Mouse (Mus musculus) stomach, embryonic 16.5 days (tissue): ENCODE measurements around the gene Fignl1. TPM values are rescaled to one million over a fixed set of nuclear protein-coding genes. Genes with fewer than 3 reads are reported as not detected.

ENCODE experiments used
- ATAC-seq: fragments of 200-750 bp; cut with Nextera tagmentation; 2 replicates; pipeline ENCODE4 v1.8.0; 2017; ENCODE audit warnings: moderate number of reproducible peaks, moderate TSS enrichment; ENCODE audit not compliant: insufficient read depth, low FRiP score
- H3K27ac ChIP-seq: fragments of 300-500 bp; sonication (generic); 2 replicates; pipeline ENCODE4 v1.5.1; 2014; ENCODE audit warnings: low read length
- H3K27me3 ChIP-seq: fragments of 300-500 bp; sonication (generic); 2 replicates; pipeline ENCODE4 v1.6.1; 2014; ENCODE audit warnings: low read length, control low read depth, mixed read lengths; ENCODE audit not compliant: control insufficient read depth, insufficient read depth
- H3K36me3 ChIP-seq: fragments of 300-500 bp; sonication (generic); 2 replicates; pipeline ENCODE4 v1.6.1; 2014; ENCODE audit warnings: low read length; ENCODE audit not compliant: control insufficient read depth, insufficient read depth
- H3K4me1 ChIP-seq: fragments of 300-500 bp; sonication (generic); 2 replicates; pipeline ENCODE4 v1.6.1; 2014; ENCODE audit warnings: low read length, control low read depth, mixed read lengths; ENCODE audit not compliant: control insufficient read depth, insufficient read depth
- H3K4me2 ChIP-seq: fragments of 300-500 bp; sonication (generic); 2 replicates; pipeline ENCODE4 v1.6.1; 2014; ENCODE audit warnings: low read depth, low read length, mixed read lengths
- H3K4me3 ChIP-seq: fragments of 300-500 bp; sonication (generic); replicated peaks from 2 replicates; pipeline ENCODE4 v1.5.1; 2014; ENCODE audit warnings: mild to moderate bottlenecking, low read length
- H3K9ac ChIP-seq: fragments of 300-500 bp; sonication (generic); 2 replicates; pipeline ENCODE4 v1.6.1; 2014; ENCODE audit warnings: low read length
- H3K9me3 ChIP-seq: fragments of 300-500 bp; sonication (generic); replicated peaks from 2 replicates; pipeline ENCODE4 v1.6.1; 2016; ENCODE audit warnings: low read length, control low read depth; ENCODE audit not compliant: control insufficient read depth
- WGBS: fragments of 180-500 bp; shearing (Covaris S2); extraction: QIAGEN DNeasy Blood & Tissue Kit; methylation state at CpG from one replicate; pipeline ENCODE4 v1.1.7; 2014; 5-methylcytosine and 5-hydroxymethylcytosine counted together
- polyA plus RNA-seq: library from polyadenylated mRNA; unstranded; fragments of >200 nt; fragmentation: Nextera tagmentation; extraction: Ambion mirVana; gene quantifications from 2 replicates; pipeline ENCODE4 v1.2.1, GENCODE M21; 2015

The Fignl1 gene
- polyA plus RNA-seq, 1 experiment from 2014 or later: 47.3 TPM

DNA sequence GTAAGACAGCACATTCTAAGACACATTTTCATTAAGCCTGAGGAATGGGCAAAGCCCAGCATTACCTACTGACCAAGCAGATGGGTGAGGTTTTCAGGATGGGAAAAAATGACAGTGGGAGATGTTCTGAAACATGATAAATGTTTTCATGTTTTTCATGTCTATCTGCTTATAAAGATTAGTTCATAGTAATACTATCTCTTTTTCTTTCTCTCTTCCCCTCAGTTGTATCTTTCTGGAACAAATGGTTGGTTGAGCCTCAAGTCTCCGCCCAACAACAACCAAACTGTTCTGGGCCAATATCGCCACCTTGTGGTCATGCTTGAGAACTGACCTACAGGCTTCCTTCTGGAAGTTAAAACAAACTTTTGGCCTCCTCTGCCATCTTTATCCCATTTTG lies 66.1 kb downstream of the Fignl1 start:
- no peaks in the 10 kb centered on the region for H3K4me1 ChIP-seq
- no peak overlapping the region for H3K4me3 ChIP-seq
- H3K27me3 ChIP-seq: no peaks in the 10 kb centered on the region
- WGBS: 27% methylated on average over 2 of the region's 2 CpGs
- no peaks in the 10 kb centered on the region for H3K36me3 ChIP-seq
- no peak for ATAC-seq
- no peak overlapping the region for H3K27ac ChIP-seq
- H3K9ac ChIP-seq: no peak overlapping the region
- no peaks in the 10 kb centered on the region for H3K9me3 ChIP-seq
- no peak overlapping the region for H3K4me2 ChIP-seq

DNA sequence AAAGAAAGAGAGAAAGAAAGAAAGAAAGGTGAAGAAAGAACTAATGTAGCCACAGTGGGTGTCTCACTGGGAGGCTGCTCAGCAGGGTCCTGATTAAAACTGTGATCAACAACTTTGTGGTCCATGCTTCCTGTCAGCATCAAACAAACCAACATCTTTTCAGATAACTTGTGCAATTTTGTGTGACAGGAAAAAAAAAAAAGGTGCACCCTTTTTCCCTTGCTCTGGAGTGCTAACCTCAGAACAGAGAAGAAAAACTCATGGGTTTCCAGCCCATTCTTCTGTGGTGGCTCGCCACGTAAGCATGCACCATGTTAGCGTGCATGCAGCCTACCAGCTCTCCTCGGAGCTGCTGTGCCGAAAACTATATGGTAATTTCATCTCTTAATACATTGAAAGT lies 67.2 kb downstream of the Fignl1 start:
- Histone ChIP-seq H3K9me3 (no peaks in the 10 kb centered on the region), H3K4me3 (no peak overlapping the region), H3K4me2 (no peak overlapping the region), H3K27ac (no peak overlapping the region), H3K4me1 (no peaks in the 10 kb centered on the region), H3K36me3 (no peaks in the 10 kb centered on the region), H3K27me3 (no peaks in the 10 kb centered on the region), H3K9ac (no peak overlapping the region)
- WGBS: 88% methylated on average over 5 of the region's 5 CpGs
- no peak for ATAC-seq

DNA sequence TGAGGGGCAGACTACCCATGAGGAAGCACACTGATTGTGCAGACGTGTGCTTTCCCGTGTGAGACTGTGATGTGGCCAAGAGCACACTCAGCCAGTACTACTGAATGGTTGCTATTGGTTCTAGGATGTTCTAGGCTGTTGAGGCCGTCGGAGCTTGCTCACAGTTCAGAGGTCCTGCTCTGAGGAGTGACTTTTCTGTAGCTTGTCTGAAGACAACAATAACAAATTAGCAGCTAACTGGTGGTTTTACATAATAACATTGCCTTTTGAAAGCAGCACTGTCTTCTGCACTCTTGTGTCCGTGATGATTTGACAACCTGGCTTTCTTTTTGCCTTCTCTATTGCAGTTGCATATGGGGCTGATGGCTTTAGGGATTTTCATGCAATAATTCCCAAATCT lies 68.2 kb downstream of the Fignl1 start:
- H3K27ac ChIP-seq: no peak overlapping the region
- ATAC-seq: no peak

DNA sequence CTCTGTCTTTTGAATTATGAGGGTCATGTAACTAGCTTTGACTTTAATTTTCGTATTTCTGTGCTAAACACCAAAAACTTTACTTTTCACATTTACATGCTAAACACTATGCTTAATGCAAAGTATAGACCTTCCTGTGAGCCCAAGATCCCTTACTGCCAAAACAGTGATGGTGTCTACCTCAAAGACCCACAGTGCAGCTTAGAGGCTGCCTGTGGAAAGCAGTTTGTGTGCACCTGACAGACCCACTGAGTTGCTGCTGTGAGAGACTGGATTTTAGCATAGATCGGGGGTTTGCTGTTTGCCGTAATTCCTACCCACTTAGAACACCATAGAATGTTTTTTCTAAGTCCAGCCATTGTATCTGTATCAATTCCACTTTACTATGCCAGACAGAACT lies 69.7 kb downstream of the Fignl1 start:
- no peak overlapping the region for H3K4me2 ChIP-seq

More for the DNA sequence above, 68.2 kb downstream of the Fignl1 start:
- Histone ChIP-seq H3K9me3 (no peaks in the 10 kb centered on the region), H3K36me3 (no peaks in the 10 kb centered on the region), H3K27me3 (no peaks in the 10 kb centered on the region), H3K9ac (no peak overlapping the region), H3K4me3 (no peak overlapping the region), H3K4me2 (no peak overlapping the region), H3K4me1 (no peaks in the 10 kb centered on the region)
- 80% methylated on average over 5 of the region's 5 CpGs for WGBS

DNA sequence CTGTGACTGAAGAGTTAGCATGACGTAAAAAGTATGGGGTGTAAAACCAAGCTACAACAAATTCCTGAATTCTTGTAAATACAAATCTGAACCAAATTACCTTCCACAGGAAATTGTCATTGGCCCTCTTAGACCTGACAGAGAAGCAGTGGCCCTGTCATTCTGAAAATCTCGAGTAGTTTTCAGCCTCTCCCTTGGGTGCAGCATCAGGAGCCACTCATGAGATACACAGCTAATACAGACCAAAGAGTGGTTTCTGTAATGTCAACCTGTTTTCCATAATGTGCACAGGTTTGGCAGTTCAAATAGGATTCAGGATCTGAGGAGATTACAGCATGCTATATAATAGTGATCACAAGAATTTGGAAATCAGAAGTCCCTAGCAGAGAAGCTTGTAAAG lies 71.2 kb downstream of the Fignl1 start:
- Histone ChIP-seq H3K36me3 (no peaks in the 10 kb centered on the region), H3K27ac (no peak overlapping the region), H3K9ac (no peak overlapping the region), H3K4me2 (no peak overlapping the region), H3K4me3 (no peak overlapping the region), H3K4me1 (no peaks in the 10 kb centered on the region), H3K27me3 (no peaks in the 10 kb centered on the region), H3K9me3 (no peaks in the 10 kb centered on the region)
- WGBS: 66% methylated on average over 2 of the region's 2 CpGs
- ATAC-seq: no peak

More for the DNA sequence above, 69.7 kb downstream of the Fignl1 start:
- Histone ChIP-seq H3K27ac (no peak overlapping the region), H3K36me3 (no peaks in the 10 kb centered on the region), H3K4me3 (no peak overlapping the region), H3K27me3 (no peaks in the 10 kb centered on the region), H3K9me3 (no peaks in the 10 kb centered on the region), H3K9ac (no peak overlapping the region), H3K4me1 (no peaks in the 10 kb centered on the region)
- WGBS: 83% methylated on average over 3 of the region's 3 CpGs
- no peak for ATAC-seq

Other genes with a start within 250 kb of the Fignl1 start
- not detected in 2 replicates for gene 4930512M02Rik, start 181.1 kb downstream of the Fignl1 start, polyA plus RNA-seq
- 3.5 and 3.8 TPM in 2 replicates for gene Ikzf1, start 124.0 kb downstream of the Fignl1 start, polyA plus RNA-seq
- 48.7 and 49.1 TPM in 2 replicates for gene Ddc, start 89.2 kb upstream of the Fignl1 start, polyA plus RNA-seq
- gene Grb10, start 229.7 kb upstream of the Fignl1 start, polyA plus RNA-seq: 361 and 397 TPM in 2 replicates